Mouse (Mus musculus) cerebellum, adult 8-10 months (tissue): ENCODE data around the gene Hexb.
"Not testable (repeated sequence)": the region's sequence is repeated elsewhere in the genome, so short reads cannot be mapped to it uniquely, and the experiment has no call there.

Source experiments
- DNase-seq: peaks from one replicate; pipeline ENCODE4 v3.0.0; 2022

The Hexb gene

GRCm38 (mm10) chr13:97178943-97179342, 19.2 kb downstream of the Hexb start:
- no peak for DNase-seq

- DNase-seq = no peak
These were observed 21.4 kb downstream of the Hexb start for GRCm38 (mm10) chr13:97176731-97177130.

- no peak for DNase-seq
These were observed 22.5 kb downstream of the Hexb start for GRCm38 (mm10) chr13:97175520-97176264.

- DNase-seq = peak; percentile 32
These were observed 52.3 kb downstream of the Hexb start for GRCm38 (mm10) chr13:97145834-97146233.

GRCm38 (mm10) chr13:97142321-97142720, 55.8 kb downstream of the Hexb start:
- no peak for DNase-seq

- not testable (repeated sequence) for DNase-seq
These were observed 59.7 kb downstream of the Hexb start for GRCm38 (mm10) chr13:97138404-97138931.

- peak; percentile 90 for DNase-seq
These were observed 60.4 kb downstream of the Hexb start, which contains the start of the genes Gfm2 and Nsa2 for GRCm38 (mm10) chr13:97137466-97138400. Gene Gfm2 (plus strand): TSS chr13:97137937. Gene Nsa2 (minus strand): TSS chr13:97137937.

GRCm38 (mm10) chr13:97130413-97130812, 67.7 kb downstream of the Hexb start:
- not testable (repeated sequence) for DNase-seq

- DNase-seq = not testable (repeated sequence)
These were observed 68.5 kb downstream of the Hexb start for GRCm38 (mm10) chr13:97129654-97130053.
